Mouse (Mus musculus) limb, embryonic 15.5 days (tissue): ENCODE measurements around the gene Macrod1. TPM values are rescaled to one million over a fixed set of nuclear protein-coding genes. Genes with fewer than 3 reads are reported as not detected.

Experiments
- ATAC-seq: fragments of 200-750 bp; cut with Nextera tagmentation; 2 replicates; pipeline ENCODE4 v1.8.0; 2017; ENCODE audit warnings: low read depth, moderate TSS enrichment; ENCODE audit not compliant: insufficient number of reproducible peaks, low FRiP score, low TSS enrichment
- H3K27ac ChIP-seq: fragments of 300-500 bp; sonication (generic); 2 replicates; pipeline ENCODE4 v1.5.1; 2015; ENCODE audit warnings: moderate library complexity, mild to moderate bottlenecking, inconsistent platforms
- H3K27me3 ChIP-seq: fragments of 300-500 bp; sonication (generic); 2 replicates; pipeline ENCODE4 v1.6.1; 2015; ENCODE audit warnings: inconsistent platforms
- H3K36me3 ChIP-seq: fragments of 300-500 bp; sonication (generic); 2 replicates; pipeline ENCODE4 v1.6.1; 2015; ENCODE audit warnings: inconsistent platforms
- H3K4me1 ChIP-seq: fragments of 300-500 bp; sonication (generic); 2 replicates; pipeline ENCODE4 v1.6.1; 2015; ENCODE audit warnings: inconsistent platforms
- H3K4me2 ChIP-seq: fragments of 300-500 bp; sonication (generic); 2 replicates; pipeline ENCODE4 v1.6.1; 2015; ENCODE audit warnings: mild to moderate bottlenecking, inconsistent platforms
- H3K4me3 ChIP-seq: fragments of 300-500 bp; sonication (generic); 2 replicates; pipeline ENCODE4 v1.5.1; 2015; ENCODE audit warnings: mild to moderate bottlenecking, inconsistent platforms
- H3K9ac ChIP-seq: fragments of 300-500 bp; sonication (generic); 2 replicates; pipeline ENCODE4 v1.6.1; 2015; ENCODE audit warnings: inconsistent platforms
- H3K9me3 ChIP-seq: fragments of 300-500 bp; sonication (generic); 2 replicates; pipeline ENCODE4 v1.6.1; 2016; ENCODE audit warnings: inconsistent platforms
- WGBS: fragments of 180-500 bp; shearing (Covaris S2); methylation state at CpG from one replicate; pipeline ENCODE4 v1.1.7; 2015; 5-methylcytosine and 5-hydroxymethylcytosine counted together
- polyA plus RNA-seq: library from polyadenylated mRNA; unstranded; fragments of >200 nt; fragmentation: Nextera tagmentation; extraction: Ambion mirVana; gene quantifications from 2 replicates; pipeline ENCODE4 v1.2.1, GENCODE M21; 2015

The Macrod1 gene
- polyA plus RNA-seq, 1 experiment from 2014 or later, result 18.2 TPM

DNA sequence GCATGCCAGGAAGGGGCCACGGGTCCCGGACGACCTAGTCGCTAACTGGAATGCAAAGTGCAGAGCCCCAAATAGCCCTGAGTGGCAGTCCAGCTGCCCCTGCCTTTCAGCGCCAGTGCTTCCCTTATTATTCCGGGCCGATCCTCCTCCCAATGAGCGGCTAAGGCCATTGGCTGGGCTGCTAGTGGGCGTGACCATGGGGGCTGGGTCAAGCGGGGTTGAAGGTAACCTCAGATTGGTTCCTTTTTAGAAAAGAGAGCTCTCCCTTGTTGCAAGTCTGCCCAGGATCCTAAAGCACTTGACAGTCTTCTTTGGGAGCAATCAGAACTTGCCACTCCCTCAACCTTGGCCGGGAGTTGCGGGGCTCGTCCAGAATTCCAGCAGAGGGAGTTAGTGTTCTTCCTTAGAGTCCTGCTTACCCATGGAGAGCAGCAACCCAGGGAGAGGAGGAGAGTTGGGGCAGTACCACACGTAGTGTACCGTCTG, 1.2 kb downstream of the Macrod1 start:
- Histone ChIP-seq H3K4me2 (peak overlapping the region; percentile 100), H3K27ac (peak overlapping the region; percentile 73), H3K4me3 (peak overlapping the region; percentile 71), H3K36me3 (no peaks in the 10 kb centered on the region), H3K4me1 (peaks cover 33% of the 10 kb centered on the region), H3K27me3 (no peaks in the 10 kb centered on the region), H3K9ac (no peak overlapping the region), H3K9me3 (no peaks in the 10 kb centered on the region)
- 1% methylated on average over 15 of the region's 15 CpGs for WGBS
- peak; percentile 72 for ATAC-seq

DNA sequence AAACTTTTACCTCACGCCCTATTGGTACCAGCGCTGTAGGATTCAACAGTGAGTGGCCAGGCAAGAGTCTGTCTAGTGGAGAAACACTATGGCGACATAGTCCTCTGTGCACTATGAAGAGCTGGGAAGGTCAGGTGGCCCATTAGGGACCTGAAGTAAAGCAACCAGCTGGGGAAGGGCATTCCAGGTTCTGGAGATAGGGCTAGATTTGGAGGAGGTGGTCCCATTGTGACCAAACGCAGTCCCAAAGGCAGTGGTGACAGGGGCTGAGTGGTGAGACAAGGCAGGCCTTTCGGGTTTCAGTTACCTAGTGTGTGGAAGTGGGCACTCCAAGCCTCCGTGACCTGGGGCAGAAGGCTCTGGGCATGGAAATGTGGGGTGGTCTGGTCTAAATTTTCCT, 1.9 kb downstream of the Macrod1 start:
- WGBS, result 70% methylated on average over 6 of the region's 6 CpGs
- Histone ChIP-seq H3K9me3 (no peaks in the 10 kb centered on the region), H3K4me1 (peaks cover 33% of the 10 kb centered on the region), H3K36me3 (no peaks in the 10 kb centered on the region), H3K4me3 (peak overlapping the region; percentile 71), H3K27me3 (no peaks in the 10 kb centered on the region), H3K27ac (no peak overlapping the region), H3K9ac (no peak overlapping the region), H3K4me2 (peak overlapping the region; percentile 100; the same call in 1 of the 2 replicates)
- no peak for ATAC-seq

DNA sequence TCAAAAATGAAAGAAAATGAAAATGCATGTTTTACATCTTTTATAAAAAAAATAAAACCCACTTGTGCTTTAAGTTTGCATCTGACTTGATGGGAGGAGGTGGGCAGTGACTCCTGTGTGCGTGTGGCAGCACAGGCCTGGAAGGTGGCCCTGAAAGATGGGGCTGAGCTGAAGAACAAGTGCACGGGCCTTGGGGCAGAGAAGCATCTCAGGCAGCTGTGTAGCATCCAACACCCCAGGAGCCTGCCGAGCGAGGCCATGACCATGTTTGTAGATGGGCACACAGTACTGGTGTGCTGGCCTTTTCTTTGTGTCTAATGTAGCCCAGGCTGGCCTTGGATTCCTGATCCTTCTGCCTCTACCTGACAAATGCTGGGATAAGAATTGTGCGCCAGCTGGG, 5.5 kb downstream of the Macrod1 start:
- Histone ChIP-seq H3K4me2 (no peak overlapping the region), H3K27ac (no peak overlapping the region), H3K9ac (no peak overlapping the region), H3K9me3 (no peaks in the 10 kb centered on the region), H3K4me3 (no peak overlapping the region), H3K4me1 (peaks cover 34% of the 10 kb centered on the region), H3K27me3 (no peaks in the 10 kb centered on the region), H3K36me3 (no peaks in the 10 kb centered on the region)
- no peak for ATAC-seq
- 76% methylated on average over 5 of the region's 5 CpGs for WGBS

DNA sequence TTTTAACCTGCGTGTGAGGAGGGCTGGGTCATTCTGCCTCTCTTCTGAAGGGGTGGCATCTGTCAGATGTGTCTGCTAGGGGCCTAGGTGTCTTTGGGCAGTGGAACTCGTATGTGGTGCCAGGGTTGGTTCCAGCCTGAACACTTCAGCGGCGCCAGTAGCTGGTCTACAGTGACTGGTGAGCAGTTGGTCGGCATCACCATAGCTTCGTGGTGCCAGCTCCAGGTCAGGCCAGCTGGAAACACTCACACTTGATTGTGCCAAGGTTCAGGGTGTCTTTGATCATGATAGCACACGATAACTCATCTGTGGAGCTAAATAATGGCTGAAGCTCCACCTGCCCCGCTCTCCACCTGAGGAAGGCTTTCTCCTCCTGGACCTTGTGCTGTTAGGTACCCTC, 6.3 kb downstream of the Macrod1 start:
- no peak overlapping the region for H3K9ac ChIP-seq
- H3K4me1 ChIP-seq, result peaks cover 35% of the 10 kb centered on the region
- H3K27ac ChIP-seq, result no peak overlapping the region
- no peak overlapping the region for H3K4me2 ChIP-seq
- H3K36me3 ChIP-seq, result no peaks in the 10 kb centered on the region
- H3K9me3 ChIP-seq, result no peaks in the 10 kb centered on the region
- no peak overlapping the region for H3K4me3 ChIP-seq
- no peak for ATAC-seq
- 89% methylated on average over 8 of the region's 8 CpGs for WGBS
- H3K27me3 ChIP-seq, result peaks cover 6% of the 10 kb centered on the region

DNA sequence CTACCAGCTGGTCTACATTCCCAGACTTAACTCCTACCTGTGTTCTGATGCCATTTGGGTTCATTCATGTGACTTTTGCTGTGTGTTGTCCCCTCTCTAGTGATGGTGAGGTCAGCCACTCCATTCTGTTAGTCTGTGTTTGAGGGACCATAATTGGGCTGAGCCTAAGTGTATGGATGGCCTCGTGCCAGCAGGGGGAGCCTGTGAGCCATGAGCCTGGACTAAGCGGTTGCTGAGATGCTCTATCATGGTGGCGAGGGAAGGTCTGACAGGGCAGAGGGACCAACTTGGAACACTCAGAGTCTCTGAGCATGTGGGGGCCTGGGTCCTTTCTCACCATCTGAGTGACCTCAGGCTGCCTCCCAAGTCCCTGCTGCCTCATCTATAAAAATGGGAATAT, 8.0 kb downstream of the Macrod1 start:
- Histone ChIP-seq H3K9ac (no peak overlapping the region), H3K36me3 (no peaks in the 10 kb centered on the region), H3K27ac (no peak overlapping the region), H3K4me1 (peaks cover 46% of the 10 kb centered on the region), H3K4me3 (no peak overlapping the region), H3K27me3 (peaks cover 13% of the 10 kb centered on the region), H3K4me2 (no peak overlapping the region), H3K9me3 (no peaks in the 10 kb centered on the region)
- ATAC-seq, result peak; percentile 63
- 0% methylated on average over 3 of the region's 3 CpGs for WGBS

DNA sequence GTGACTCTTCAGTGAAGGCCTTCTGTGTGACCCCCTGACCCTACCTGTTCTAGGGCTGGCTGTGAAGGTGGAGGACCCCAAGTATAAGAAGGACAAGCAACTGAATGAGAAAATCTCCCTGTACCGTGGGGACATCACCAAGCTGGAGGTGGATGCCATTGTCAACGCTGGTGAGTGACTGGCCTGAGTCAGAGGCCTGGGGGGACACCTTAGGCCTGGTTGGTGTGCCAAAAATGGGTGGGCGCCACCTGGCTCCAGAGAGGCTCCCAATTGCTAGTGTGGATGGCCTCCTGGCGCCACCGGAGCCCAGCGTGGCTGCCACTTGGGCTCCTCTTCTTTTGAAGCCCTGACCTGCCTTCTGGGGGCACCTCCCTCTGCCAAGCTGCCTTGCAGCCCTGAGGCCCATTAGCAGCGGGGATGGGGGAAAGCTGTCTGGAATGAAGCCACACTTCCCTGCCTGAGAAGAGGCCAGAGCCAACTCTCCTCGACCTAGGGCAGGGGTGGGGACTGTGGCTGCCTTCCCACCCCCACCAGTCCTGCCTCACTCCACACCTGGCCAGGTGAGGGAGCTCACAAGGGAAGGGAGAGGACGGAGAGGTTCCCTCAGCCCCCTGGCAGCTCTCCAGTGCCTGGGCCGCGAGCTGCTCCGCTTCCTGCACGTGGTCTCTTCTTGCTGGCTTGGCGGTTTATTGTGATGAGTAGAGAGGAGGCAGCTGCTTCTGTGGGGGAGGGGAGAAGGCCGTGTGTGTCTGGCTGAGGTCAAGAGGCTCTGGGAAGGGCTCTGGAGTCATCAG, 9.6 kb downstream of the Macrod1 start:
- no peaks in the 10 kb centered on the region for H3K36me3 ChIP-seq
- no peak for ATAC-seq
- WGBS, result 33% methylated on average over 15 of the region's 15 CpGs
- H3K4me1 ChIP-seq, result peaks cover 61% of the 10 kb centered on the region
- peaks cover 19% of the 10 kb centered on the region for H3K27me3 ChIP-seq
- peak overlapping the region; percentile 19 for H3K27ac ChIP-seq
- no peak overlapping the region for H3K4me3 ChIP-seq
- H3K9me3 ChIP-seq, result no peaks in the 10 kb centered on the region
- no peak overlapping the region for H3K4me2 ChIP-seq
- H3K9ac ChIP-seq, result no peak overlapping the region

DNA sequence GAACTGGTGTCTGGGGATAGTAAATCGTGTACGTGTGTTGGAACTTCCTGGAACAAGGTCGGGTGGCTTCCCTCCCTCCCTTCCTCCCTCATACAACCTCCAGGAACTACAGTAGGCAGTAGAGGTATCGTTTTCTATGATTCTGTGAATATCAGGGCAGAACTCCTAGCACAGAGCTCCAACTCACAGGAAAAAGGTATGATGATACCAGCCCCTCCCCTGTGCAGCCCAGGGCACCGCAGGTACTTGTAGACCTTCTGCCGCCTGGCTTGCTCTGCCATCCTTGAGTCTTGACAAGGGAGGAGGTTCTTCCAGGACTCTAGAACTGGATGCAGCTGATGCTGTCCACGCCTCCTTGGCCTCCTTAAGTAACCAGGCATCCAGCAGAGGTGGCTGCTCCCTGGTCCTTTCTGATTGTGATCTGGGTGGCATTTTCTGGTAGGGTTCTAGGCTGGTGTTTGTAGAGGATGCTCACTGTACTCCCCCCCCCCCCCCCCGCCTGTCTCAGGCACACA, 10.3 kb downstream of the Macrod1 start:
- Histone ChIP-seq H3K4me1 (peaks cover 61% of the 10 kb centered on the region), H3K4me3 (no peak overlapping the region), H3K9ac (no peak overlapping the region), H3K36me3 (no peaks in the 10 kb centered on the region), H3K9me3 (no peaks in the 10 kb centered on the region), H3K27ac (peak overlapping the region; percentile 13; the same call in 1 of the 2 replicates), H3K27me3 (peaks cover 26% of the 10 kb centered on the region), H3K4me2 (no peak overlapping the region)
- no peak for ATAC-seq
- 32% methylated on average over 7 of the region's 8 CpGs for WGBS

DNA sequence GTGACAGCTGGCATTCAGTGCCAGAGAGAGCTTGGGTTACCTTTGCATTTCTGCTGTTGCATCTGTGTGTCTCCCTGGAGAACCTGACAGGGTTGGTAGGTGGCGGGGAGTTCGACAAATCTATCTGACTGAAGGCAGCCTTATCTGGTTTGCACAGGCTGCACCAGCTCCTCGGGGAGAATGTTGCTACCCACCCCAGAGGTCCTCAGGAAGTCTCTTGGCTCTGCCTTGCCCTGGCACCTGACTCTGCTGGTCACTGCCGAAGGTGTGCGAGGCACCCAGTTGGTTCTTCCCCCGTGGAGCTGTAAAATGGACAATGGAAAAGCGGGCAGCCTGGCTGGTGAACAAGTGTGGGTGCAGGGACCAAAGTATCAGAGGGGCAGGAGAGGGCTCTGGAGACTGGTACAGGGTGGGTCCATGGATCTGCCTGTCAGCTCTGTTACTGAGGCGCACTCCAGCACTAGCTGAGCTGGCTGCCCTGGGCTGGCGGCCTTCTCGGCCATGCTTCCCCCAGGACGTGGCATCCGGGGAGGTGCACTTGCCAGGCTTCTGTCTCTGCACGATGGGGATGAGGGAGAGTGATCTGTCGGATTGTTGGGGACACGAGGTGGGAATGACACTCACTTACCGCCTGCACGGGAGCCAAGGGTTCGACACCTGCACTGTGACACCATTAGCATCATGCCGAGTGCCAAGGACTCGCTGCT, 10.9 kb downstream of the Macrod1 start:
- H3K4me1 ChIP-seq, result peaks cover 61% of the 10 kb centered on the region
- H3K4me2 ChIP-seq, result no peak overlapping the region
- no peak overlapping the region for H3K9ac ChIP-seq
- peaks cover 29% of the 10 kb centered on the region for H3K27me3 ChIP-seq
- H3K27ac ChIP-seq, result no peak overlapping the region
- 48% methylated on average over 20 of the region's 20 CpGs for WGBS
- H3K4me3 ChIP-seq, result no peak overlapping the region
- no peak for ATAC-seq
- H3K9me3 ChIP-seq, result no peaks in the 10 kb centered on the region
- no peaks in the 10 kb centered on the region for H3K36me3 ChIP-seq

DNA sequence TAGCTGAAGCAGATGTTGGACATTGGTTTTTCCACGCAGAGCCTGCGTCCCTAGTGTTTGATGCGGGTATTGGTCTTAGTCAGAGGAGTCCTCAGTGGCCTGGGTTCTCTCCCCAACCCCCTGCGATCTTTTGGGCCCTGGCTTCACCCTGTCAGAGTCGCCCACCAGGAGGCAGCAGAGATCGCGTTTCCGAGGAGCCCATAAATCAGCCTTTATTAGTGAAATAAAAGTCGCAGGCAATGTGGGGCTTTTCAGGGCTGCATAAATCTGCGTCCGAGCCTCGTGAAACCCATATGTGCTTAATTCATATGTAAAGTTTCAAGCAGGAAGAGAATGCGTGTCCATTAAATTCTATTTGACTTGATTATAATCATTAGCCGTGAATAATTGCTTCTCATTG, 11.5 kb downstream of the Macrod1 start:
- Histone ChIP-seq H3K4me1 (peaks cover 61% of the 10 kb centered on the region), H3K27ac (no peak overlapping the region), H3K4me3 (no peak overlapping the region), H3K4me2 (peak overlapping the region; percentile 31), H3K9me3 (no peaks in the 10 kb centered on the region), H3K9ac (no peak overlapping the region), H3K27me3 (peaks cover 29% of the 10 kb centered on the region), H3K36me3 (no peaks in the 10 kb centered on the region)
- WGBS, result 2% methylated on average over 14 of the region's 14 CpGs
- ATAC-seq, result 0 out of 2 replicates have a peak, but pooled peaks have one; percentile 20

DNA sequence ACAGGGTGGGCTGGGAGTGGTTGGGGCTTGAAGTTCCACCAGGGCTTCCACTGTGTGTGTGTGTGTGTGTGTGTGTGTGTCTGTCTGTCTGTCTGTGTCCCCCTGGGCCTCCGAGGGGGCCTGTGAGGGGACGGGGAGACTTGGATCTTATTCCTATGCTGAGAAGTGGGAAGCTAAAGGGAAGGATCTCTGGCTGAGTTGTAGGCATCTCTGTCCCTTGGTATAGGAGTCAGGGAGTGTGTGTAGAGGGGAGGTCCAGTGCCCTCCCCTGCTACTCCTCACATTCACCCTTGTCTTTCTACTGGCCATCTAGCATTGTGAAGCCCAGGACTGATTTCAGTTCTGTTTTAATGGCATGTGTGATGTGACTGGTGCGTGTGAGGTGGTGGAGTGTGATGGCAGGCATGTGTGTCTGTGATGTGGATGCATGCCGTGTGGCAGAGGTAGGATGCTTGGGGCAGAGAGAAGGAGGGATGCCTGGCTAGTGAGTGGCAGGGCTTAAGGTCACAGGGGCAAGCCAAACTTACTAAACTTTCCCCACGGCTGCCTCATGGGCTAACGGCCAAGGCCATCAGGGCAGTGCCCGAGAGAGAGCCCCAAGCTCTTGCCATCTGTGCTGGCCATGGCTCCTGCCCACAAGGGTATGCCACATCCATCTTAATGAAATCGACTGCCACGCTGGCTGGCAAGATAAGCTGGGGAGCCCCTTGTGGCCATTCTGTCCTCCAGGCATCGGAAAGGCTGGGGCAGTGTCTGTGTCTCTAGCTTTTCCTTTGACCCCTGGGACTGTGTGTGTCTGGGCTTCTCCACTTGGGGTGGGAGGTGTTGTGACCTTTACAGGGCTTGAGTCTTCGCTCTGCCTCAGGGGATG, 12.3 kb downstream of the Macrod1 start:
- Histone ChIP-seq H3K4me2 (peak overlapping the region; percentile 31; the same call in 1 of the 2 replicates), H3K27ac (no peak overlapping the region), H3K36me3 (no peaks in the 10 kb centered on the region), H3K4me3 (no peak overlapping the region), H3K27me3 (peaks cover 29% of the 10 kb centered on the region), H3K9me3 (no peaks in the 10 kb centered on the region), H3K4me1 (peaks cover 61% of the 10 kb centered on the region), H3K9ac (no peak overlapping the region)
- ATAC-seq, result no peak
- 53% methylated on average over 11 of the region's 11 CpGs for WGBS
